Mouse (Mus musculus): ENCODE measurements around the gene Hoxd12. TPM values are rescaled to one million over a fixed set of nuclear protein-coding genes. Genes with fewer than 3 reads are reported as not detected.

Hoxd12 gene
- polyA plus RNA-seq (2015; fragmentation: Nextera tagmentation; extraction: Ambion mirVana), result 0.50 and 1.7 TPM in 2 replicates

- no peak for ATAC-seq (ENCODE audit: low read depth)
- peak within 1 kb of the TSS; percentile 29 for H3K4me2 ChIP-seq
- H3K36me3 ChIP-seq, result no peaks in the 10 kb centered on the region
- peak within 1 kb of the TSS; percentile 14 for H3K4me3 ChIP-seq
- H3K27ac ChIP-seq (replicated peaks), result no peak within 1 kb of the TSS
- no peak within 1 kb of the TSS for H3K9ac ChIP-seq
- peaks cover 100% of the 10 kb centered on the region for H3K27me3 ChIP-seq
- H3K9me3 ChIP-seq, result no peaks in the 10 kb centered on the region
- 2% methylated on average over 47 of the region's 47 CpGs for WGBS
- peaks cover 8% of the 10 kb centered on the region for H3K4me1 ChIP-seq (replicated peaks)
Observed at GRCm38 (mm10) chr2:74674881-74675665, at the start of gene Hoxd12. Gene Hoxd12, plus strand, starts transcription at chr2:74675013.

- Histone ChIP-seq H3K9ac (no peak overlapping the region), H3K9me3 (peaks cover 4% of the 10 kb centered on the region; the same call in 1 of the 2 replicates), H3K27ac (replicated peaks) (no peak overlapping the region), H3K27me3 (no peaks in the 10 kb centered on the region), H3K36me3 (no peaks in the 10 kb centered on the region), H3K4me2 (no peak overlapping the region), H3K4me1 (replicated peaks) (no peaks in the 10 kb centered on the region), H3K4me3 (no peak overlapping the region)
- ATAC-seq (ENCODE audit: low read depth), result no peak
- WGBS, result 72% methylated on average over 4 of the region's 4 CpGs
Observed at GRCm38 (mm10) chr2:74635412-74635811, 39.4 kb upstream of the Hoxd12 start.

- H3K4me2 ChIP-seq, result no peak overlapping the region
- no peaks in the 10 kb centered on the region for H3K4me1 ChIP-seq (replicated peaks)
- no peaks in the 10 kb centered on the region for H3K36me3 ChIP-seq
- H3K9me3 ChIP-seq, result no peaks in the 10 kb centered on the region
- no peak for ATAC-seq (ENCODE audit: low read depth)
- 48% methylated on average over 5 of the region's 5 CpGs for WGBS
- no peak overlapping the region for H3K9ac ChIP-seq
- peaks cover 44% of the 10 kb centered on the region for H3K27me3 ChIP-seq
- no peak overlapping the region for H3K4me3 ChIP-seq
- H3K27ac ChIP-seq (replicated peaks), result no peak overlapping the region
Observed at GRCm38 (mm10) chr2:74642431-74642830, 32.4 kb upstream of the Hoxd12 start.

- H3K27ac ChIP-seq (replicated peaks), result no peak overlapping the region
- no peaks in the 10 kb centered on the region; the same call in 1 of the 2 replicates for H3K4me1 ChIP-seq (replicated peaks)
- no peak overlapping the region for H3K4me2 ChIP-seq
- no peak for ATAC-seq (ENCODE audit: low read depth)
- H3K27me3 ChIP-seq, result peaks cover 76% of the 10 kb centered on the region
- H3K9ac ChIP-seq, result no peak overlapping the region
- no peaks in the 10 kb centered on the region for H3K36me3 ChIP-seq
- no peaks in the 10 kb centered on the region for H3K9me3 ChIP-seq
- WGBS, result 74% methylated on average over 3 of the region's 3 CpGs
- no peak overlapping the region for H3K4me3 ChIP-seq
Observed at GRCm38 (mm10) chr2:74645631-74646030, 29.2 kb upstream of the Hoxd12 start.

- no peak overlapping the region for H3K9ac ChIP-seq
Observed at GRCm38 (mm10) chr2:74647082-74647864, 27.5 kb upstream of the Hoxd12 start.

GRCm38 (mm10) chr2:74652996-74653340, 21.8 kb upstream of the Hoxd12 start:
- H3K9me3 ChIP-seq, result no peaks in the 10 kb centered on the region
- no peak overlapping the region for H3K4me3 ChIP-seq
- no peak overlapping the region for H3K27ac ChIP-seq (replicated peaks)
- no peak overlapping the region for H3K4me2 ChIP-seq
- 34% methylated on average over 2 of the region's 2 CpGs for WGBS
- H3K4me1 ChIP-seq (replicated peaks), result peaks cover 15% of the 10 kb centered on the region
- H3K27me3 ChIP-seq, result peaks cover 89% of the 10 kb centered on the region
- ATAC-seq (ENCODE audit: low read depth), result no peak
- no peak overlapping the region for H3K9ac ChIP-seq
- H3K36me3 ChIP-seq, result no peaks in the 10 kb centered on the region

More at GRCm38 (mm10) chr2:74647082-74647864, 27.5 kb upstream of the Hoxd12 start:
- WGBS, result 16% methylated on average over 7 of the region's 7 CpGs
- no peaks in the 10 kb centered on the region for H3K36me3 ChIP-seq
- no peak overlapping the region for H3K27ac ChIP-seq (replicated peaks)
- no peaks in the 10 kb centered on the region for H3K9me3 ChIP-seq
- ATAC-seq (ENCODE audit: low read depth), result no peak
- H3K4me2 ChIP-seq, result no peak overlapping the region
- no peaks in the 10 kb centered on the region; the same call in 1 of the 2 replicates for H3K4me1 ChIP-seq (replicated peaks)
- no peak overlapping the region for H3K4me3 ChIP-seq
- H3K27me3 ChIP-seq, result peaks cover 91% of the 10 kb centered on the region

- Histone ChIP-seq H3K27ac (replicated peaks) (no peak overlapping the region), H3K4me1 (replicated peaks) (peaks cover 15% of the 10 kb centered on the region), H3K9ac (no peak overlapping the region), H3K4me3 (no peak overlapping the region), H3K9me3 (no peaks in the 10 kb centered on the region), H3K27me3 (peaks cover 89% of the 10 kb centered on the region), H3K36me3 (no peaks in the 10 kb centered on the region), H3K4me2 (no peak overlapping the region)
- WGBS, result 12% methylated on average over 17 of the region's 17 CpGs
- ATAC-seq (ENCODE audit: low read depth), result no peak
Observed at GRCm38 (mm10) chr2:74653781-74654535, 20.9 kb upstream of the Hoxd12 start.

- H3K4me3 ChIP-seq, result no peak overlapping the region
- WGBS, result 4% methylated on average over 20 of the region's 20 CpGs
- peaks cover 15% of the 10 kb centered on the region for H3K4me1 ChIP-seq (replicated peaks)
- H3K9me3 ChIP-seq, result no peaks in the 10 kb centered on the region
- H3K9ac ChIP-seq, result no peak overlapping the region
- H3K27me3 ChIP-seq, result peaks cover 89% of the 10 kb centered on the region
- no peak overlapping the region for H3K4me2 ChIP-seq
- no peak overlapping the region for H3K27ac ChIP-seq (replicated peaks)
- H3K36me3 ChIP-seq, result no peaks in the 10 kb centered on the region
- ATAC-seq (ENCODE audit: low read depth), result 0 out of 2 replicates have a peak, but pooled peaks have one; percentile 15
Observed at GRCm38 (mm10) chr2:74654743-74655419, 19.9 kb upstream of the Hoxd12 start.

- peak overlapping the region; percentile 35 for H3K4me3 ChIP-seq
- under 1% methylated on average over 34 of the region's 47 CpGs for WGBS
- H3K4me2 ChIP-seq, result peak overlapping the region; percentile 55
- H3K27me3 ChIP-seq, result peaks cover 89% of the 10 kb centered on the region
- 0 out of 2 replicates have a peak, but pooled peaks have one; percentile 19 for ATAC-seq (ENCODE audit: low read depth)
- H3K36me3 ChIP-seq, result no peaks in the 10 kb centered on the region
- peaks cover 15% of the 10 kb centered on the region for H3K4me1 ChIP-seq (replicated peaks)
- H3K27ac ChIP-seq (replicated peaks), result no peak overlapping the region
- H3K9ac ChIP-seq, result 0 out of 2 replicates have a peak overlapping the region, but pooled peaks have one; percentile 50
- no peaks in the 10 kb centered on the region for H3K9me3 ChIP-seq
Observed at GRCm38 (mm10) chr2:74655420-74655781, 19.4 kb upstream of the Hoxd12 start.

- under 1% methylated on average over 62 of the region's 69 CpGs for WGBS
- H3K27me3 ChIP-seq, result peaks cover 89% of the 10 kb centered on the region
- ATAC-seq (ENCODE audit: low read depth), result no peak
Observed at GRCm38 (mm10) chr2:74655821-74656631, 18.8 kb upstream of the Hoxd12 start.

GRCm38 (mm10) chr2:74656632-74657021, 18.2 kb upstream of the Hoxd12 start:
- Histone ChIP-seq H3K27ac (replicated peaks) (no peak overlapping the region), H3K27me3 (peaks cover 90% of the 10 kb centered on the region), H3K9ac (no peak overlapping the region), H3K9me3 (no peaks in the 10 kb centered on the region), H3K4me1 (replicated peaks) (peaks cover 18% of the 10 kb centered on the region), H3K4me3 (peak overlapping the region; percentile 35; the same call in 1 of the 2 replicates), H3K36me3 (no peaks in the 10 kb centered on the region), H3K4me2 (no peak overlapping the region)
- WGBS, result under 1% methylated on average over 4 of the region's 4 CpGs
- ATAC-seq (ENCODE audit: low read depth), result no peak

More at GRCm38 (mm10) chr2:74655821-74656631, 18.8 kb upstream of the Hoxd12 start:
- no peaks in the 10 kb centered on the region for H3K36me3 ChIP-seq
- peak overlapping the region; percentile 35 for H3K4me3 ChIP-seq
- H3K4me2 ChIP-seq, result peak overlapping the region; percentile 55
- no peaks in the 10 kb centered on the region for H3K9me3 ChIP-seq
- peaks cover 15% of the 10 kb centered on the region for H3K4me1 ChIP-seq (replicated peaks)
- H3K27ac ChIP-seq (replicated peaks), result no peak overlapping the region
- H3K9ac ChIP-seq, result peak overlapping the region; percentile 50
